Mouse (Mus musculus) hindbrain, postnatal 0 days (tissue): ENCODE results near the gene Col8a1. TPM values are rescaled to one million over a fixed set of nuclear protein-coding genes. Genes with fewer than 3 reads are reported as not detected.

Experiments
- ATAC-seq: fragments of 200-750 bp; cut with Nextera tagmentation; 2 replicates; pipeline ENCODE4 v1.8.0; 2017; ENCODE audit warnings: mild to moderate bottlenecking, moderate TSS enrichment, moderate library complexity
- DNase-seq: peaks from one replicate; pipeline ENCODE4 v3.0.0-alpha.2; 2015; ENCODE audit warnings: low spot score
- H3K27ac ChIP-seq: fragments of 300-500 bp; sonication (generic); 2 replicates; pipeline ENCODE4 v1.5.1; 2014; ENCODE audit warnings: mild to moderate bottlenecking
- H3K27me3 ChIP-seq: fragments of 300-500 bp; sonication (generic); 2 replicates; pipeline ENCODE4 v1.6.1; 2014; ENCODE audit warnings: low read length, mixed read lengths; ENCODE audit not compliant: insufficient read depth
- H3K36me3 ChIP-seq: fragments of 300-500 bp; sonication (generic); 2 replicates; pipeline ENCODE4 v1.6.1; 2014; ENCODE audit warnings: low read length, mixed read lengths; ENCODE audit not compliant: insufficient read depth
- H3K4me1 ChIP-seq: fragments of 300-500 bp; sonication (generic); 2 replicates; pipeline ENCODE4 v1.6.1; 2014; ENCODE audit warnings: antibody characterized with exemption, low read length, mixed read lengths; ENCODE audit not compliant: insufficient read depth
- H3K4me2 ChIP-seq: fragments of 300-500 bp; sonication (generic); 2 replicates; pipeline ENCODE4 v1.6.1; 2014; ENCODE audit warnings: low read depth, mild to moderate bottlenecking, low read length, moderate library complexity, mixed read lengths
- H3K4me3 ChIP-seq: fragments of 300-500 bp; sonication (generic); 2 replicates; pipeline ENCODE4 v1.5.1; 2014; ENCODE audit warnings: low read length
- H3K9ac ChIP-seq: fragments of 300-500 bp; sonication (generic); replicated peaks from 2 replicates; pipeline ENCODE4 v1.6.1; 2014; ENCODE audit warnings: mild to moderate bottlenecking, low read length, moderate library complexity, mixed read lengths
- H3K9me3 ChIP-seq: fragments of 300-500 bp; sonication (generic); 2 replicates; pipeline ENCODE4 v1.6.1; 2016; ENCODE audit warnings: low read length, mixed read lengths
- CTCF ChIP-seq: IDR thresholded peaks from 2 replicates; pipeline ENCODE4 v1.5.1; 2016; ENCODE audit warnings: antibody characterized with exemption, control low read depth, low read depth
- WGBS: fragments of 180-500 bp; shearing (Covaris S2); extraction: QIAGEN DNeasy Blood & Tissue Kit; methylation state at CpG from one replicate; pipeline ENCODE4 v1.1.7; 2014; 5-methylcytosine and 5-hydroxymethylcytosine counted together
- polyA plus RNA-seq: library from polyadenylated mRNA; unstranded; fragments of >200 nt; fragmentation: Nextera tagmentation; extraction: Ambion mirVana; gene quantifications from 2 replicates; pipeline ENCODE4 v1.2.1, GENCODE M21; 2015
- total RNA-seq: library from RNA; depleted of rRNA; stranded (reverse); fragments of >200 nt; gene quantifications from 2 replicates; pipeline ENCODE4 v1.2.3, GENCODE M21; 2014

Col8a1 gene
- total and polyA plus RNA-seq, 2 experiments from 2014 or later, result 8.3 to 8.9 TPM

- no peak for TF ChIP-seq CTCF
- Histone ChIP-seq H3K27me3 (no peaks in the 10 kb centered on the region), H3K9ac (peak overlapping the region; percentile 60), H3K4me2 (peak overlapping the region; percentile 79), H3K9me3 (no peaks in the 10 kb centered on the region), H3K4me1 (peaks cover 5% of the 10 kb centered on the region; the same call in 1 of the 2 replicates), H3K4me3 (peak overlapping the region; percentile 40), H3K27ac (no peak overlapping the region), H3K36me3 (no peaks in the 10 kb centered on the region)
- 14% methylated on average over 12 of the region's 12 CpGs for WGBS
- ATAC-seq, result peak; percentile 83
- peak; percentile 35 for DNase-seq
Observed at GRCm38 (mm10) chr16:57755241-57755640, 704 bp upstream of the Col8a1 start.

- Histone ChIP-seq H3K27me3 (no peaks in the 10 kb centered on the region), H3K4me2 (no peak overlapping the region), H3K9me3 (no peaks in the 10 kb centered on the region), H3K27ac (no peak overlapping the region), H3K4me3 (no peak overlapping the region), H3K9ac (no peak overlapping the region), H3K4me1 (peaks cover 5% of the 10 kb centered on the region; the same call in 1 of the 2 replicates), H3K36me3 (no peaks in the 10 kb centered on the region)
- no peak for TF ChIP-seq CTCF
- DNase-seq (no peak), ATAC-seq (no peak)
- 57% methylated on average over 10 of the region's 10 CpGs for WGBS
Observed at GRCm38 (mm10) chr16:57753539-57754280, 827 bp downstream of the Col8a1 start.

- DNase-seq (no peak), ATAC-seq (no peak)
- TF ChIP-seq CTCF, result no peak
- Histone ChIP-seq H3K4me2 (no peak overlapping the region), H3K4me1 (no peaks in the 10 kb centered on the region), H3K9me3 (no peaks in the 10 kb centered on the region), H3K36me3 (no peaks in the 10 kb centered on the region), H3K27ac (no peak overlapping the region), H3K27me3 (no peaks in the 10 kb centered on the region), H3K4me3 (no peak overlapping the region), H3K9ac (no peak overlapping the region)
- 59% methylated on average over 2 of the region's 2 CpGs for WGBS
Observed at GRCm38 (mm10) chr16:57750549-57750948, 4.0 kb downstream of the Col8a1 start.

GRCm38 (mm10) chr16:57748093-57748492 is 6.4 kb downstream of the Col8a1 start:
- no peaks in the 10 kb centered on the region for H3K9me3 ChIP-seq
- no peak overlapping the region for H3K4me2 ChIP-seq
- peak; percentile 45 for TF ChIP-seq CTCF
- no peaks in the 10 kb centered on the region for H3K27me3 ChIP-seq
- ATAC-seq (no peak), DNase-seq (peak; percentile 46)
- H3K36me3 ChIP-seq, result no peaks in the 10 kb centered on the region
- H3K4me3 ChIP-seq, result no peak overlapping the region
- no peaks in the 10 kb centered on the region for H3K4me1 ChIP-seq
- H3K27ac ChIP-seq, result no peak overlapping the region
- 81% methylated on average over 3 of the region's 3 CpGs for WGBS
- no peak overlapping the region for H3K9ac ChIP-seq

- Histone ChIP-seq H3K9me3 (no peaks in the 10 kb centered on the region), H3K4me3 (no peak overlapping the region), H3K9ac (no peak overlapping the region), H3K36me3 (no peaks in the 10 kb centered on the region), H3K4me1 (no peaks in the 10 kb centered on the region), H3K27ac (no peak overlapping the region), H3K4me2 (no peak overlapping the region), H3K27me3 (no peaks in the 10 kb centered on the region)
- no peak for DNase-seq
- ATAC-seq, result no peak
- WGBS, result 84% methylated on average over 2 of the region's 2 CpGs
- TF ChIP-seq CTCF, result no peak
Observed at GRCm38 (mm10) chr16:57747357-57748056, 7.0 kb downstream of the Col8a1 start.

- Histone ChIP-seq H3K27me3 (no peaks in the 10 kb centered on the region), H3K4me2 (no peak overlapping the region), H3K4me3 (no peak overlapping the region), H3K4me1 (no peaks in the 10 kb centered on the region), H3K36me3 (no peaks in the 10 kb centered on the region), H3K27ac (no peak overlapping the region), H3K9me3 (no peaks in the 10 kb centered on the region), H3K9ac (no peak overlapping the region)
- DNase-seq, result peak; percentile 5
- no peak for ATAC-seq
- WGBS, result 77% methylated on average over 3 of the region's 3 CpGs
- TF ChIP-seq CTCF, result no peak
Observed at GRCm38 (mm10) chr16:57740169-57740568, 14.4 kb downstream of the Col8a1 start.

GRCm38 (mm10) chr16:57734942-57735341 is 19.6 kb downstream of the Col8a1 start:
- TF ChIP-seq CTCF, result no peak
- H3K27ac ChIP-seq, result no peak overlapping the region
- DNase-seq, result no peak
- no peak overlapping the region for H3K4me2 ChIP-seq
- no peaks in the 10 kb centered on the region for H3K9me3 ChIP-seq
- H3K4me3 ChIP-seq, result no peak overlapping the region
- H3K9ac ChIP-seq, result no peak overlapping the region
- ATAC-seq, result no peak
- no peaks in the 10 kb centered on the region for H3K36me3 ChIP-seq
- no peaks in the 10 kb centered on the region for H3K27me3 ChIP-seq
- 91% methylated on average over 2 of the region's 2 CpGs for WGBS
- no peaks in the 10 kb centered on the region for H3K4me1 ChIP-seq
